Mouse (Mus musculus) G1E (cell line): Measurements from ENCODE around the gene Efna4.

Source experiments
- CTCF ChIP-seq: IDR thresholded peaks from 2 replicates; pipeline ENCODE4 v1.5.1; 2012; ENCODE audit warnings: low read depth, low read length, inconsistent platforms, mixed read lengths
- GATA1 ChIP-seq: IDR thresholded peaks from 2 replicates; pipeline ENCODE4 v1.6.1; 2012; ENCODE audit warnings: borderline replicate concordance, low read length, inconsistent platforms, mixed read lengths
- TAL1 ChIP-seq: conservative IDR thresholded peaks from 2 replicates; pipeline ENCODE4 v1.6.1; 2012; ENCODE audit warnings: low read depth, low read length, inconsistent platforms, mixed read lengths

- TF ChIP-seq CTCF (no peak), TAL1 (no peak), GATA1 (no peak)
These were observed 45.9 kb upstream of the Efna4 start for GRCm38 (mm10) chr3:89383651-89384255.
